Mouse (Mus musculus) liver, adult 2 months (tissue): ENCODE measurements around the gene Lrrc38.

Source experiments
- CTCF ChIP-seq: fragments of 200-500 bp; IDR thresholded peaks from 2 replicates; pipeline ENCODE4 v1.5.1; 2011; ENCODE audit warnings: low read depth, low read length, control low read depth
- POLR2A ChIP-seq: fragments of 200-500 bp; IDR thresholded peaks from 2 replicates; pipeline ENCODE4 v1.6.1; 2011; ENCODE audit warnings: low read length, control low read depth; ENCODE audit not compliant: insufficient read depth; ENCODE audit errors: extremely low read depth

GRCm38 (mm10) chr4:143352301-143352700 is 2.7 kb downstream of the Lrrc38 start:
- TF ChIP-seq POLR2A (no peak), CTCF (no peak)
